Mouse (Mus musculus) olfactory bulb, adult 2 months (tissue): Measurements from ENCODE around the gene Spocd1.

Source experiments
- CTCF ChIP-seq: fragments of 200-500 bp; IDR thresholded peaks from 2 replicates; pipeline ENCODE4 v1.5.1; 2012; ENCODE audit warnings: low read depth, mild to moderate bottlenecking, low read length, moderate library complexity; ENCODE audit not compliant: insufficient read depth
- POLR2A ChIP-seq: fragments of 200-500 bp; IDR thresholded peaks from 2 replicates; pipeline ENCODE4 v1.6.1; 2012; ENCODE audit warnings: mild to moderate bottlenecking, low read depth, low read length, moderate library complexity; ENCODE audit not compliant: insufficient read depth

- no peak for TF ChIP-seq CTCF
- TF ChIP-seq POLR2A: no peak
Measured at GRCm38 (mm10) chr4:129978930-129979329, 49.9 kb downstream of the Spocd1 start.
